Mouse (Mus musculus): ENCODE data around the gene Rps26.

GRCm38 (mm10) chr10:128586546-128586945 lies 40.0 kb downstream of the Rps26 start:
- no peak for TF ChIP-seq POLR2AphosphoS2 (IDR thresholded peaks at IDR 0.05; ENCODE audit: insufficient read length, low read depth)
- no peak for TF ChIP-seq MYOG (IDR thresholded peaks at IDR 0.05; ENCODE audit: control insufficient read depth in 1 of 3, insufficient read depth in 1 of 3, insufficient read length in 2 of 3, low read depth in 2 of 3)
- no peak for TF ChIP-seq TCF12 (IDR thresholded peaks at IDR 0.05; ENCODE audit: insufficient read depth, poor library complexity, severe bottlenecking)
- no peak for TF ChIP-seq POLR2A (IDR thresholded peaks at IDR 0.05; ENCODE audit: insufficient read length, low read depth)
- no peak for TF ChIP-seq TCF3 (IDR thresholded peaks at IDR 0.05; ENCODE audit: insufficient read length, low read depth)
- TF ChIP-seq MAX (IDR thresholded peaks at IDR 0.05; ENCODE audit: low read depth): no peak
- no peak for TF ChIP-seq CEBPB (IDR thresholded peaks at IDR 0.05; ENCODE audit: insufficient read depth, poor library complexity, severe bottlenecking)
- TF ChIP-seq E2F4 (IDR thresholded peaks at IDR 0.05; ENCODE audit: insufficient read depth): no peak
- no peak for TF ChIP-seq USF1 (IDR thresholded peaks at IDR 0.05; ENCODE audit: low read depth)
- TF ChIP-seq MYOD1 (IDR thresholded peaks at IDR 0.05; ENCODE audit: control insufficient read depth in 1 of 3, insufficient read length in 2 of 3, low read depth in 2 of 3): no peak
- no peak for TF ChIP-seq REST (IDR thresholded peaks at IDR 0.05; ENCODE audit: insufficient read depth, insufficient read length)
